Mouse (Mus musculus) ovary, postnatal 14 days (tissue): ENCODE measurements around the gene Gabarapl2.
"Not testable (repeated sequence)": the region's sequence is repeated elsewhere in the genome, so short reads cannot be mapped to it uniquely, and the experiment has no call there.

Experiments used
- DNase-seq: peaks from one replicate; pipeline ENCODE4 v3.0.0; 2022; ENCODE audit warnings: low spot score

The Gabarapl2 gene

GRCm38 (mm10) chr8:111937184-111937583, 3.3 kb upstream of the Gabarapl2 start:
- no peak for DNase-seq

GRCm38 (mm10) chr8:111938076-111938985, 2.2 kb upstream of the Gabarapl2 start:
- DNase-seq = not testable (repeated sequence)

- no peak for DNase-seq
These were observed 874 bp upstream of the Gabarapl2 start for GRCm38 (mm10) chr8:111939516-111940142.

- peak; percentile 35 for DNase-seq
These were observed 575 bp downstream of the Gabarapl2 start for GRCm38 (mm10) chr8:111941101-111941454.

- no peak for DNase-seq
These were observed 3.0 kb downstream of the Gabarapl2 start for GRCm38 (mm10) chr8:111943544-111943943.

- no peak for DNase-seq
These were observed 6.6 kb downstream of the Gabarapl2 start for GRCm38 (mm10) chr8:111947144-111947543.

GRCm38 (mm10) chr8:111947954-111948353, 7.5 kb downstream of the Gabarapl2 start:
- DNase-seq = no peak

GRCm38 (mm10) chr8:111950846-111951245, 10.3 kb downstream of the Gabarapl2 start:
- DNase-seq = no peak

- no peak for DNase-seq
These were observed 10.8 kb downstream of the Gabarapl2 start for GRCm38 (mm10) chr8:111951317-111951716.

GRCm38 (mm10) chr8:111951936-111952335, 11.4 kb downstream of the Gabarapl2 start:
- no peak for DNase-seq

GRCm38 (mm10) chr8:111954844-111955594, 14.5 kb downstream of the Gabarapl2 start:
- DNase-seq = no peak

GRCm38 (mm10) chr8:111955879-111956278, 15.4 kb downstream of the Gabarapl2 start:
- DNase-seq = no peak

- no peak for DNase-seq
These were observed 16.7 kb downstream of the Gabarapl2 start for GRCm38 (mm10) chr8:111957231-111957630.

- no peak for DNase-seq
These were observed 20.3 kb downstream of the Gabarapl2 start for GRCm38 (mm10) chr8:111960591-111961321.

- DNase-seq = no peak
These were observed 20.8 kb downstream of the Gabarapl2 start for GRCm38 (mm10) chr8:111961330-111961729.

- no peak for DNase-seq
These were observed 22.1 kb downstream of the Gabarapl2 start for GRCm38 (mm10) chr8:111962589-111962988.

- DNase-seq = no peak
These were observed 22.6 kb downstream of the Gabarapl2 start for GRCm38 (mm10) chr8:111963091-111963490.

GRCm38 (mm10) chr8:111963546-111963945, 23.0 kb downstream of the Gabarapl2 start:
- no peak for DNase-seq

GRCm38 (mm10) chr8:111964351-111964750, 23.8 kb downstream of the Gabarapl2 start:
- no peak for DNase-seq

- no peak for DNase-seq
These were observed 24.5 kb downstream of the Gabarapl2 start for GRCm38 (mm10) chr8:111964849-111965561.

- DNase-seq = no peak
These were observed 26.9 kb downstream of the Gabarapl2 start for GRCm38 (mm10) chr8:111967246-111967870.
